Mouse (Mus musculus) left cerebral cortex, adult 18-20 months (tissue): ENCODE measurements at regions not wholly inside any gene's neighbourhood (a gene's known extent, or its start where the extent isn't known, plus 50 kb on each side); places are given as distances from the start of the nearest gene placed in this dataset.

ENCODE experiments used
- DNase-seq, 2 experiments: peaks; one replicate each; pipeline ENCODE4 v3.0.0; 2021 to 2022; ENCODE audit warnings: low spot score in 2 of 2, mixed read lengths in 1 of 2

- peak; percentile 18 to 56 for DNase-seq
Observed at GRCm38 (mm10) chr6:75357286-75357685, 1140.3 kb downstream of the Gm9008 start.

- DNase-seq = no peak
Observed at GRCm38 (mm10) chr6:75341055-75341454, 1156.5 kb downstream of the Gm9008 start.
